Mouse (Mus musculus) stomach, postnatal 0 days (tissue): ENCODE data around the gene Cideb.

Experiments used
- CTCF ChIP-seq: IDR thresholded peaks from 2 replicates; pipeline ENCODE4 v1.5.1; 2016; ENCODE audit warnings: antibody characterized with exemption, low read depth, mild to moderate bottlenecking, moderate library complexity
- EP300 ChIP-seq: optimal IDR thresholded peaks from 2 replicates; pipeline ENCODE3; 2016; ENCODE audit warnings: antibody characterized with exemption

GRCm38 (mm10) chr14:55782361-55782960 is 24.2 kb upstream of the Cideb start:
- TF ChIP-seq CTCF (no peak), EP300 (no peak)
